Mouse (Mus musculus) gastrocnemius, postnatal 14 days (tissue): Measurements from ENCODE around the gene Tgfbr2. TPM values are rescaled to one million over a fixed set of nuclear protein-coding genes. Genes with fewer than 3 reads are reported as not detected.
A peak's percentile ranks its signal among the peaks of the same experiment; 100 is the strongest.

Source experiments
- DNase-seq: peaks from one replicate; pipeline ENCODE4 v3.0.0; 2021; ENCODE audit warnings: mixed read lengths
- intact Hi-C: fragments of 180-260 bp; cut with DNase I; formaldehyde crosslinking; loops from one replicate; pipeline ENCODE4 v1.15.1; 2025; ENCODE audit warnings: low total_unique reads
- long read RNA-seq, 2 experiments: library from polyadenylated mRNA; stranded (forward); transcript quantifications; one replicate each; pipeline ENCODE4 v2.0.0; 2021
- total RNA-seq, 2 experiments: library from RNA; stranded (reverse); gene quantifications; 2 replicates each; pipeline ENCODE4 v1.2.3; 2021

Tgfbr2 gene
- 10 to 100 TPM; 29.9 to 36.5 TPM for total RNA-seq
- long read RNA-seq, experiment 1, full-length matches to known transcripts, result 13 of 19 reads
- long read RNA-seq, experiment 1, partial matches to known transcripts, result 5 of 19 reads
- long read RNA-seq, experiment 1, other reads (novel, unspliced or antisense), result 1 of 19 reads
- long read RNA-seq, experiment 2, full-length matches to known transcripts, result 22 of 28 reads
- long read RNA-seq, experiment 2, partial matches to known transcripts, result 6 of 28 reads
- long read RNA-seq, experiment 2, other reads (novel, unspliced or antisense), result 0 of 28 reads

DNA sequence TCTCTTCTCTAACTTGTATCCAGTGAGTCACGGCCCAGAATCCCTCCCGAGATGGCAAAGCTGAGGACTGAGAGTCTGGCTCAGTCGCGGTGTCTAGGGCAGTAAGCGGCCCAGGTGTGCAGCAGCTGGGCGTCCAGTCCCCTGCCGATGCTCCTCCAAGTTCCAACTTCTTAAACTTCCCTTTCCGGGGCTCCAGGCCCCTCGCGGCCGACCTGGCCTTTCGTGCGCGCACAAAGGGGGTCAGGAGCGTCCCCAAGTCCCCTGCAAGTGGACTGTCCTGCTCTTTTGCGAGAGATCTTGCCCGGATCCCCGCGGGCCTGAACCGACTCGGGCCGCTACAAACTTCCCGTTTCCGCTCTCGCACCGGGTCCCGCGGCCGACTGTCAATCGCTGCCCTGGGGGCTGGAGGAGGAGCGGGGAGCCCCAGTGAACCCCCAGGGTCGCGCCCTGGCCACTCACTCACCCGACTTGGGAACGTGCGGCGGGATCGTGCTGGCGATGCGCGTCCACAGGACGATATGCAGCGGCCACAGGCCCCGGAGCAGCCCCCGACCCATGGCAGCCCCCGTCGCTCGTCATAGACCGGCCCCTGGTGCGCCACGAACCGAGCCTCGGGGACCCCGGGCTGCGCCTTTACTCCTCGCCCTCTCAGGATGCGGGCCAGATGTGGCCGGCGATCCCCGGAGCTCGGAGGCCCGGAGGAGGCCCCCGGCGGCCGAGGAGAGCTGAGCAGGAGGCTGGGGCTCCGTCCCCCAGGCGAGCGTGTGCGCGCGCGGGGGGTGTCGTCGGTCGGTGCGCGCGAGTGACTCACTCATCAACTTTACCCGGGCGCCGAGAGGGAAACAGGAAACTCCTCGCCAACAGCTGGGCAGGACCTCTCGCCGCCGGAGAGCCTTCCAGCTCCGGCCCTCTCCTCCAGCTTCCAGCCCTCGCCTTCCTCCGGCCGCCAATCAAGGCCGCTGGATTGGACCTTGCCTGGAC is at the start of gene Tgfbr2:
Gene Tgfbr2 (minus strand): TSS at position 880 of the 981 bp plus-strand sequence.
- intact Hi-C loops, result no loop called here
- peak; percentile 92 for DNase-seq

DNA sequence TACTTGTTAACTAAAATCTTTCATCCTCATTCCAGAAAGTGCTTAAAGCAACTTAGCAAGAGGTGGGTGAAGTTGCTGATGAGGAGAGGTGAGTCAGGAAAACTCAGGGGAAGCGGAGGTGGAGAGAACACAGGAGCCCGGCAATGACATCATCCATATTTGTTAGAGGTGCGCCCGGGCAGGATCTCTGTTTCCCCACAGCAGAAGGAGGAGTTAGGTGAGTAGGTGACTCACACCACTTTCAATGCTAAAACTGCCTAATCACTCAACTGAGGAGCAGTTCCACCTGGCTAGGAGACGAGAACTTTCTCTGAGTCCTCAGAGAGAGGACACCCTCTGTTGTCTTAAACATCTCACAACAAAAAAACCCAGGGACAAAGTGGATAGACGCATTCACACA is 48.2 kb upstream of the Tgfbr2 start:
- intact Hi-C loops, result no loop called here
- no peak for DNase-seq

DNA sequence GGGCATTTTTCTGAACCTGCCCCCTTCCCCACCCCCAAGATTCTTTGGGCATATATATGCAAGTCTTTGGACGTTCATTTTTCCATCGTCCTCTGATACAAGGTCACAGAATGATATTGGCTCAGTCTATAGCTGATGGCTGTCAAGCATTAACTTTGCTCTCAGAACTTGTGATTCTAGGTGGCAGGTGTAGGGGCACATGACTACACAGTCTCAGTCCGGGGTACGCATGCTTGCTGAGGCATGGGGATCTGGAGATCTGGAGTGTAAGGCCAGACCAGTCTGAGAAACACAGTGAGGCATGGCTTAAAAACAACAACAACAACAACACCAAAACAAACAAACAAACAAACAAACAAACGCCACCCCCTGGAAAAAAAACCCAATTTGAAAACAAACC is 47.5 kb upstream of the Tgfbr2 start:
- intact Hi-C loops, result no loop called here
- no peak for DNase-seq

DNA sequence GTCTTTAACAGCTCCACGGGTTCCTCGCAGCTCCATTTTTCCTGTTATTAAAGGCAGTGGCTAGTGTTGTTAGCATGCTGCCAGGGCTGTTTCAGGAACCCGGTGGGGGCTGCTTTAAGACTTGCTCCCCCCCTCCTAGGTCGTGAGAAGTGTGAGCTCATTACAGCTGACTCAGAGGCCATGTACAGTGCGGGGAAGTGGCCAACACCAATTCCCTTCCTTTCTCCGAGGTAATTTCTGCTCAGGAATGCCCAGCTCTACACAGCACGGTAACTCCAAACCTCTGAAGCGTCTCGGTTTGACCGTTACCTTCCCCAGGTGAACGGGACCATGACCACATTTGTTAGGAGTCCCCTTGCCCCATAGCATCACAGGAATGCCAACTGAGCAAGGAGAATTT is 46.8 kb upstream of the Tgfbr2 start:
- no peak for DNase-seq
- intact Hi-C loops, result no loop called here

DNA sequence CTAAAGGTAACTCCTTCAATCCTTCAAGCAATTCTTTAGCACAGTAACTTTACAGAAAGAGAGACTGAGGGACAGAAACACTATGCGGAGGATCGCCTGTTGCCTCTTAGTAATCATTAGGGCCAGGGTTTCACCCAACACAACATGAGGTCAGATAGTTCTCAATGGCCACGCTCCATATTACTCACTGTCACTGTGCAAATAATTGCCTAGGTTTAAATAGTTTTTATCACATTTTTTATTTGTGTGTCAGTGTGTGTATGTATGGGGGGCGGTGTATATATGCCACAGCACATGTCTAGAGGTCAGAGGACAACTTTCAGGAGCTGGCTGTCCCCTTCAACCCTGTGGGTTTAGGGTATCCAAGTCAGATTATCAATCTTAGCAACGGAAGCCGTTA is 46.4 kb upstream of the Tgfbr2 start:
- intact Hi-C loops, result no loop called here
- DNase-seq, result no peak

DNA sequence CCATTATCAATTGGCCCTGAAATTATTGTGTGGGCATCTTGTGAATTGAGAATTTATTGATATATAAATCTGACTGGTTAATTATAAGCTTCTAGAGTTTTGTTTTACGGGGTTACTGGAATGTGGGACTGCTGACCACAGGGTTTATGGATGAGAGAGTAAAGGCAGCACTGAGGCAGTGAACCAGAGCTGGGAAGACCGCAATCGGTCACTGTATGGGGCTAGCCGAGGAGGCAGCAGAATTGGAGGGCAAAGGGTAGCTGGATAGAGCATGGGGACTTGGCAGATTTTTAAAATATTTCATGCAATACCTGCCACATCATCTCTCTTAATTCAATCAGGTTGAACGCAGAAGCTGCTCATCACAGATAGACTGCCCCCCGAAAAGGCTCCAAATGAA is 45.5 kb upstream of the Tgfbr2 start:
- intact Hi-C loops, result no loop called here
- no peak for DNase-seq

DNA sequence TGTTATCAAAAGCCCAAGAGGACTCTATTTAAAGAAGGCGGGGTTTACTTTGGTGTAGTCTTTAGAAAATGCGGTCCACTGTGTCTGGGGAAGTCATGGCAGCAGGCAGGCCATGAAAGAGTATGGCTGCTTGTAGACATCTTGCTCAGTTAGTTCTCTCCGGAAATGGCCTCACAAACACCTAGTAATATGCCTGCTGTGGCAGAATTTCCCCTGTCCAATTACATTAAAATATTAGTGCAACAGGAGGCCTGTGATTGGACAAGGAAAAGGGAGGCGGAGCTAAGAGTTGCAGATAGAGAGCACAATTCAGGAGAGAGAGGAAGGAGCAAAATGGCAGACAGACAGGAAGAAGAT is 45.0 kb upstream of the Tgfbr2 start:
- no peak for DNase-seq
- intact Hi-C loops, result no loop called here

DNA sequence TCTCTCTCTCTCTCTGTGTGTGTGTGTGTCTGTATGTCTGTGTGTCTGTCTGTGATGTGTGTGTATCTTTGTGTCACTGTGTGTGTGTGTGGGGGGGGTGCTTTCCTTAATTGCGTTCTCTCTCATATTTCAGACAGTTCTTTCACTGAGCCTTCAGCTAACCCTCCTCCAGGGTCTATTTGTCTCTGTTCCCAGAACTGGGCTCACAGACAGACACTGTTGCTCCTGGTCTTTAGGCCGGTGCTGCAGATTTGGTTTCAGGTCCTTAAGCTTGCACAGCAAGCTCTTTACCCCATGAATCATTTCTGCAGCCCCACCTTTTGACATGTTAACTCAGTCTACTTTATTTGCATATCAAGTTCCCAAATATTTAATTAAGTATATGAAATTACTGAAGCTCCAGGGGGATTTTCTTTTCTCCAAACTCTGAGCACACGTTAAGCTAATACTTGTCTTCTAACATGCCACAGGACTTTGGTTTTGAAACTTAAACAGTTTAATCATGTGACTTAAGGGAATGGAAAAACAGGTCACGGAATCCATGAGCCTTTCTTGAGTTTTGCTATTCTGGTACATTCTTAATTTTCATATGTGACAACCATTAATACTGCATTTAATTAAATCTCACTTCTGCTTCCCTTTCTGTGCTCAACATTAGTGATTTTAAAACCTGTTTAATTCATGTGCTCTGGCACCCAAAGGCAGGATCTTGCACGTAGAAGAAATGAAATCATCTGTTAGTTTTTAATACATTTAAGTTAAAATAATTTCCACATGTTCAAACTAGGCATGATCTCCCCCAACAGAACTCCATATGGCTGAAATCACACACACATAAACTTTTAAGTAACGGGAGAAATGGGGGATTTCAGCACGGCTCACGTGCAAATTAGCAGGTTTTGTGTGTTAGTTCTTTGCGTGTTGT is 44.3 kb upstream of the Tgfbr2 start:
- no peak for DNase-seq
- intact Hi-C loops, result no loop called here

DNA sequence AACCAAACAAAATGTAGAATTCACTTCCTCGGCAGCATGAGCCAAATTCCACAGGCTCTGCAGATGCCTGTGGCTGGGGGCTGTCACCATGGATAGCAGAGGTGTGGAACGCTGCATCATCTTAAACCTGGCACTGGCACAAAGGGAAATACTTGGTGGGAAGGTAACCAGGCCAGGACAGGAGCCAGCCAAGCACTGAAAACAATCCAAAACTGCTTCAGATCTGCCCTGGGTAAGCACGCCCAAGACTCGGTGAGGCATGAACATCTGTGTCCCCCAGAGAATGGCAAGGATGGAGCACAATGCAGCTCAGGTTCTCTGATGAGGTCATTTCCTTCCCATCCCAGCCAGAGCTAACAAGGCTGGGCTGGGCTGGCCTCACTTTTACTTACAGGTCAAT is 43.6 kb upstream of the Tgfbr2 start:
- DNase-seq, result peak; percentile 23
- intact Hi-C loops, result no loop called here

DNA sequence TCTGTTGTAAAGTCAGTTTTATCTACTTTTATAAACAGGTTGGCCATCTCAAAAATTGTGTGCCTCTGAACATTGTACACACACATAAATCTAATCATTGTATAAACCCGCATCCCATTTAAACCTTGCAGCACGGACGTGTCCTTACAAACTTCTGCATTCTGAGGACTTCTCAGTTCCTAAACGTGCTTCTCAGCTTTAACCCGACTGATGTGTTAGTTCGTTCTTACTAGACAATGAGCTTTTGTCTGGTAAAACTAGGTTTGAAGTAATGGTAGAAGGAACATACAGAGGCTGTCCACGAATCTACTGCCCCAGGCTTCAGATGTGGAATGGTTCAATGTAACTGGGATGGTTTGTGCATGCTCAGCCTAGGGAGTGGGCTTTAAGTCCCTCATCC is 41.9 kb upstream of the Tgfbr2 start:
- intact Hi-C loops, result no loop called here

DNA sequence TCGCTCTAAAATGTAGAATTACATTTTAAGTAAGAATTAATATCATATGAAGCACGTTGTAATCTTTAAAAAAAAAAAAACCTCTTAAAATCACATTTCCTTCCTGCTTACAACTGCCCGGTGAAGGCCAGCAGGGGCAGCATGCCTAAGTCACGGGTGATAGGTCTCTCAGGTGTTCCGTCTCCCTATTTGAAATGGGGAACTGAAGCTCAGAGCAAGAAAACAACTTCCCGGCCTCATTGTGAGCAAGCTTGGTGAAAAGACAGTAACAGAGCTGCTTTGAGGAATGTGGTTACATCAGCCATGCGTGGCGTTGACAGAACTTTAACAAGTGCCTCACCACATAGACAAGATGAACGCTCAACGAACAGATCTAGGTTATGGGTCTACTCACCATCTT is 41.5 kb upstream of the Tgfbr2 start:
- no peak for DNase-seq
- intact Hi-C loops, result no loop called here

More for the DNA sequence above, 41.9 kb upstream of the Tgfbr2 start:
- no peak for DNase-seq

DNA sequence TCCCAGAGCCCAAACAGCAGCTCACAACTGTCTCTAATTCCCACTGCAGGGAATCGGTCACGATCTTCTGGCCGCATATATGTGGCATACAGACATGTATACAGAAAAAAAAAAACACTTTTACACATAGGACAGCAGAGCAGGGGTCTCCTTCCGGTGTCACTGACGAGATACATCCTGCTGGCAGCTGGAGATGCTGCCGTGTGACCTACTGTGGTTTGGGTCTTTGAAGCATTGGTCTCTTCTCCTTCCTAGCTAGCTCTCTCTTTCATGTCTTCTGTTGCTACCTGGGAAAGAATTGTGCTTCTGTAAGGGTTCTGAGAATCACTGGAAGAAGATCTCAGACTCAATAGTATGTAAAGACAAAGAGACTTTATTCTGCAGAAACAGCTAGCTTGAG is 39.1 kb upstream of the Tgfbr2 start:
- DNase-seq, result no peak
- intact Hi-C loops, result no loop called here

DNA sequence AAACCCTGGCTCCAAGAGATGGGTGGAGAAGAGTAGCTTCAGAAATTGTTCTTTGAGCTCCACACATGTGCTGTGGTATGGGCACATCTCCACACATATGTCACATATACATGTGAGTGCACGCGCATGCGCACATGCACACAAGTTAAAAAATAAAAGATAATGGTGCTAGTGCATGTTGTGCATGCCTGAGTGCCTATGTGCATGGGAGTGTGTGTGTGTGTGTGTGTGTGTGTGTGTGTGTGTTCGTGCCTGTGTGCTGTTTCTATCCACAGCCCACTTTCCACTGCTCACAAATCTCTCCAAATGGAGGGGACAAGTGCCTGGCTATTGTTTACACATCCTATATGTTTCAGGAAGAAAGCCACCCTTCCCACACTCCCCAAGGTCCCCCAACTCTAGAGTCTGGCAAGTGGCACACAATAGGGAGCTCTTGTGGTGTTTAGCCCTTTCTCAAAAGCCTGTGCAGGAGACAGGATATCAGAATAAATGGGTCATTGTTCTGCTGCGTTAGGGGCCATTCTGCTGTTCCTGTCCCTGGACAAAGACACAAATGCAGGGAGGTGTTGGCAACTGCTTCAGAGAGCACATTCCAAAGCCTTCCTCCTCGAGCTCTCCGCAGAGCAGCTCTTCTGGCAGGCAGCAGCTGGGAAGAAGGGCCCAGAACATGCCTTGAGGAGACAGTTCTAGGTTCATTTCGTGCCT is 37.9 kb upstream of the Tgfbr2 start:
- DNase-seq, result no peak
- intact Hi-C loops, result no loop called here

DNA sequence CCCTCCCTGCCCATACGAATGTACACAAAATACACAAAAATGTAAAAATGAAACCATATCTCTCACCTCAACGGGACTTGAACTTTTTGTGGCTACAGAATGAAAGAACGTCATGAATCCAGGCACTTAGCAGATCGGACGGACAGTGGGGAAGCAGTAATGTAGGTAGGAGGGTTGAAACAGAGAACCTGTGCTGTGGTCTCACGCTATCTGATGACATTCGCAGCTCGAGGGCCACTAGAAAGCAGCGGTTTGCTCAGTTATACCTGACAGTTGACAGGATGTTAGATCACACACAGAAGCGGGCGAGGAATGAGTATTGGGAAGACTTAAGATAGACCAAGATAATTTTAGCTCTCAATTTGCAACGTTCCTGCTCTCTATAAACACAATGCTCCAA is 36.9 kb upstream of the Tgfbr2 start:
- intact Hi-C loops, result no loop called here
- no peak for DNase-seq

DNA sequence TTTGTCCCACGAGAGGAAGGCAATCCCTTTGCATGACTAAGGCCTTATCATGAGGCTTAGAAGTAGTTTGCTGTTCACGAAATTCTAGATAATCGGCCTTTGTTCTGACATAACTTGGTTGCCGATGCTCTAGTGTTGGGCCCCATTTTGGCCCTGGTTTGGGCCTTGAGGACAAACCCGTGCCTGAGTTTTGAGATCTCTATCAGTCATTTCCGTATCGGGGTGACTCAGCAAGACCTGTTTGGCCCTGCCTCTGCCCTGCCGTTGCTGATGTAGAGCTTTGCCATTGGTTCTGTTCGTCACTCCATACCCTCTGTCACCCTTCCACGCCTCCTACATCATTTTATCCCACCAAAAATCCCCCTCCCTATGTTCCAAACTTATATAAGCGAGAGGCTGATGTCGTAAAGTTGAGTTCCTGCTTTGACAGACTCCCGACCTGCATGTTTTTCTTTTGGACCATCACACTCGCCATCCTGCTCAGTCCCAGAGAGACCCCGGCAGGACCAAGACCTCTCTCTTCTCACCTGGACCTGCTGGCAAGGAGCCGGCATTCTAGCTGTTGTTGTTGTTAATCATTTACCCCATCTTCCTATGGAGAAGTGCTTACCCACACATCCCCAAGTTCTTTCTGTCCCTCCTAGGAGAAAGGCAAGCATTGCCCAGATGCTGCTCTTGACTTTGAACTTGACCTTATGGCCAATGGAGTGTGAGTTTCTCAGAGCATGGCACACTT is 33.2 kb upstream of the Tgfbr2 start:
- DNase-seq, result no peak
- intact Hi-C loops, result no loop called here

DNA sequence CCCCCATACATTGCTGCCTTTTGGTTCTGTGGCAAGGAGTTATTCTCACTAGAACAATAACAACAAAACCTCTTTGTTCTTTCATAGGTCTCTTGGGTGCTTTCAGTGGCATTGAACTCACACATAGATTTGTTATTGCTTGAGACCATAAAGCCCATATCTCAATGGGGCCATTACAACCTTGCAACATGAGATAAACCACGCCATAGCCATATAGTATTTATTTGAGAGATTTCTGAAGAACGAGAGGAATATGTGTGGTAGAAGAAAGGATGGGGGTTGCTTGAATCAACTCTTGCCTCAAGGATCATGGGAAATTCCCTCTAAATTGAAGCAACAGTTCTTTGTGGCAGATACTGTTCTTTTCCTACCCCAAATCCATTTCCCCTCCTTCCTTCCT is 31.7 kb upstream of the Tgfbr2 start:
- no peak for DNase-seq
- intact Hi-C loops, result no loop called here

DNA sequence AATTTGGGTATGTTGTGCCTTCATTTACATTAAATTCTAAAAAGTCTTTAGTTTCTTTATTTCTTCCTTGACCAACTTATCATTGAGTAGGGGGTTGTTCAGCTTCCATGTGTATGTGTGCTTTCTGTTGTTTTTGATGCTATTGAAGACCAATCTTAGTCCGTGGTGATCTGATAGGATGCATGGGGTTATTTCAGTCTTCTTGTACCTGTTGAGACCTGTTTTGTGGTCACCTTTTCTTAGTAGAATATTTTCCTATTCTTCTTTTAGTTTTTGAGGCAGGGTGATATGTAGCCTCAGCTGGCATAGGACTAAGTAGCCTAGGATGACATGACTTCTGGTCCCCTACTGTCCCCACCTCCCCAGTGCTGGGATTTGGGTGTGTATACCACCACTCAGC is 28.5 kb upstream of the Tgfbr2 start:
- intact Hi-C loops, result no loop called here
- DNase-seq, result no peak

DNA sequence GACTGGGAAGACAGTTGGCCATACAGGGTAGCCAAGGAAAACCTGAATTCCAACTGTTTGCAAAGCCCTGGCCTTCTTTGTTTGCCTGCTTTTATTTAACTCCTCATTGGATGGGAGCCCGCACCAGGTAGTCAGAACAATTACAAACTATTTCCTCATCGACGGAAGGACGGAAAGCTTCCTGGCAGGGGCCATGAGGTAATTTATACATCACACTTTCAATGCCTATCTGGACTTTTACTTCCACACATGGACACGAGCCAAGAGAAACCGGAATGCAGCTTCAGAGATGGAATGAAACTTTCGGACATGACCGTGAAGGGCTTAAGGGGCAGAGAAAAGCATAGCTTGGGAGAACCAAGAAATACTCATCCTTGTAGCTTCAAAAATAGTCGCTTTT is 24.0 kb upstream of the Tgfbr2 start:
- DNase-seq, result no peak

DNA sequence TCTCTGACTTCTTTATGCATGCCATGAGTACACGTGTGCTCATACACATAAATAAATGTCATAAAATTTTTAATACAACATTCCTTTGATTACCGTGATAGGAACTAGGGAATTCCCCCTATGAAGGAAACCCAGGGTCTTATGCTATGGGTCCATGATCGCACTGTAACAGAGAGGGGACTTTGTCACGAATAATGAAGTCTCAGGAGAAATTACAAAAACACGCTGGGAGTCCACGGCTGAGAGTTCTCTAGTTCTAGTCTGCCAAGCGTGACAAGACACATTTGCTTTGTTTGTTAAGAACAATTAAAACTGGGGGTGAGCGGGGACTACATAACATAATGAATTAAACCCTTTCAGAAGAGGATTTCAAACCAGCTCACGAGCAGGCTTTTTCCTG is 23.3 kb upstream of the Tgfbr2 start:
- no peak for DNase-seq
- intact Hi-C loops, result no loop called here

More for the DNA sequence above, 24.0 kb upstream of the Tgfbr2 start:
- intact Hi-C loops, result no loop called here
